Mouse (Mus musculus): ENCODE measurements around the gene Rabgef1. TPM values are rescaled to one million over a fixed set of nuclear protein-coding genes. Genes with fewer than 3 reads are reported as not detected.

Rabgef1 gene
- polyA plus RNA-seq, 1 experiment from 2014 or later = 19.7 TPM

DNA sequence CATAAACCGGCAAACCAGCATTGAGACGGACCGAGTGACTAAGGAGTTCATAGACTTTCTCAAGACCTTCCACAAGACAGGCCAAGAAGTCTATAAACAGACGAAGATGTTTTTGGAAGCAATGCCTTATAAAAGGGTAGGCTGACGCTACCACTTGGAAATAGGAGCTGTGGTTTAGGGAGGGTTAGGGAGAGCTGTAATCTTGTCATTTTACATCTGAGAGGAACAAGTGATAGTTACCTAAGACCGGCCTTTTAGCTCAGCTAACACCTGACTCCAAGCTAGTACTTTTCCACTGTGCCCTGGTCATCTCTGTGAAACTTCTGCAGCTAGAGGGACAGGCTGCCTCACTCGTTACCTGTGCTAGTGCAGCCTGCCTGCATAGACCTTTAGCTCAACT is 26.4 kb downstream of the Rabgef1 start:
- Histone ChIP-seq H3K27me3 (ENCODE audit: insufficient read depth, low read length) (no peaks in the 10 kb centered on the region), H3K9me3 (ENCODE audit: low read length) (no peaks in the 10 kb centered on the region), H3K4me2 (ENCODE audit: low read depth, low read length) (no peak overlapping the region), H3K4me3 (ENCODE audit: low read depth, low read length) (no peak overlapping the region), H3K9ac (replicated peaks) (no peak overlapping the region), H3K4me1 (ENCODE audit: insufficient read depth) (peaks cover 9% of the 10 kb centered on the region), H3K36me3 (replicated peaks; ENCODE audit: insufficient read depth, low read length) (peaks cover 57% of the 10 kb centered on the region), H3K27ac (ENCODE audit: low read depth) (no peak overlapping the region)
- no peak for DNase-seq
- TF ChIP-seq CTCF (IDR thresholded peaks at IDR 0.05; ENCODE audit: low read depth) = no peak
- no peak for TF ChIP-seq EP300 (IDR thresholded peaks at IDR 0.05; ENCODE audit: low read depth)
- no peak for ATAC-seq
- WGBS (ENCODE audit: insufficient replicate concordance) = 94% methylated on average over 7 of the region's 7 CpGs

DNA sequence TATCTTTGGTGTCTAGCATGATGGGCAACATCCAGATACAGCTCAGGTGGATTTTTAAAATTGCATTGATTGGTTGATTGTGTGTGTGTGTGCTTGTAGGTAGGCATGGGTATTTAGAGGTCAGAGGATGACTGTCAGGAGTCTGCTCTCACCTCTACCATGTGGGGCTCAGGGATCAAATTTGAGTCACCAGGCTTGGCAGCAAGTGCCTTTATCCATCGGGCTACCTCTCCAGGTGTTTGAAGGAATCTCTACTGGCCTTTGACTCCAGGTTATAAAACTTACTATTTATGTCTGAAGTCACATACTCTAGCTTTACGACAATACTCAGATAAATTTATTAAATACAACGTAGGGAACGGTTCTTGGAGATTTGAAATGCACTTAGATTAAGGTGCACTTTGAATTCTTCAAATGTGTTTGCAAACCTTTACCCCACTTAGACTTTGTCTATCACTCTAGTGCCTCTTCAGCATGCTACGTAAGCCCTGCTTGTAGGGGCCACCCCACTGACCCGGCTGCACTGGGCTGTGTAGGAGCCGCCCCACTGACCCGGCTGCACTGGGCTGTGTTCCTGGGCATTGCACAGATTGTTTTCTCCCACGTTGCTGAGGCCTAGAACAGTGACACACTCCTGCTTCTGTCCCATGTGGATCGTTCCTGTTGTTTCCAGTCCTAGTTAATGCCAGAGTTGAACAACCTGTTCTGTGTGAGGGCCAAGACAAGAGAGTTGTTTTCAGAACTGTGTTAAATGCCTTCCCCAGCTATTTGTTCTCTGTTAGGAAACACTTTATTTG is 28.8 kb downstream of the Rabgef1 start:
- Histone ChIP-seq H3K27ac (ENCODE audit: low read depth) (peak overlapping the region; percentile 86), H3K36me3 (replicated peaks; ENCODE audit: insufficient read depth, low read length) (peaks cover 44% of the 10 kb centered on the region)

DNA sequence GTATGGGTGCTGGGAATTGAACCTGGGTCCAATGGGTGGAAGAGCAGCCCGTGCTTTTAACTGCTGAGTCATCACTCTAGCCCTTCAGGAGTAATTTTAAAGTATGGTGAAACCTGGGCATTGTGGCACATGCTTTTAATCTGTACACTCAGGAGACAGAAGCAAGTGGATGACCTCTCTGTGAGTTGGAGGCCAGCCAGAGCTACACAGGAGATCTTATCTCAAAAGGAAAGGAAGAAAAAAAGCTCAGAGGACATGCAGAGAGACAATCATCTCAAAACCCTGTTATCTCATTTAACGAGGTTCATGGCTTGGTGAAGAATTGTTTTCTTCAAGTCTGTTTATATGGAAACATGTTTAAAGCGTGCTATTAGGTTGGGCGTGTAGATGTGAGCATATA is 32.4 kb downstream of the Rabgef1 start:
- no peak overlapping the region for H3K4me3 ChIP-seq (ENCODE audit: low read depth, low read length)
- TF ChIP-seq CTCF (IDR thresholded peaks at IDR 0.05; ENCODE audit: low read depth) (no peak), EP300 (IDR thresholded peaks at IDR 0.05; ENCODE audit: low read depth) (no peak)
- no peak overlapping the region for H3K4me2 ChIP-seq (ENCODE audit: low read depth, low read length)
- H3K36me3 ChIP-seq (replicated peaks; ENCODE audit: insufficient read depth, low read length) = peaks cover 35% of the 10 kb centered on the region
- no peaks in the 10 kb centered on the region for H3K9me3 ChIP-seq (ENCODE audit: low read length)
- H3K27ac ChIP-seq (ENCODE audit: low read depth) = peak overlapping the region; percentile 84
- WGBS (ENCODE audit: insufficient replicate concordance) = 64% methylated on average over 4 of the region's 4 CpGs
- DNase-seq = no peak
- H3K9ac ChIP-seq (replicated peaks) = no peak overlapping the region
- ATAC-seq = no peak
- H3K4me1 ChIP-seq (ENCODE audit: insufficient read depth) = peaks cover 11% of the 10 kb centered on the region
- no peaks in the 10 kb centered on the region for H3K27me3 ChIP-seq (ENCODE audit: insufficient read depth, low read length)

More for the DNA sequence above, 28.8 kb downstream of the Rabgef1 start:
- Histone ChIP-seq H3K9ac (replicated peaks) (no peak overlapping the region), H3K27me3 (ENCODE audit: insufficient read depth, low read length) (no peaks in the 10 kb centered on the region), H3K4me1 (ENCODE audit: insufficient read depth) (peaks cover 15% of the 10 kb centered on the region), H3K4me3 (ENCODE audit: low read depth, low read length) (no peak overlapping the region), H3K9me3 (ENCODE audit: low read length) (no peaks in the 10 kb centered on the region), H3K4me2 (ENCODE audit: low read depth, low read length) (no peak overlapping the region)
- 79% methylated on average over 10 of the region's 10 CpGs for WGBS (ENCODE audit: insufficient replicate concordance)
- TF ChIP-seq EP300 (IDR thresholded peaks at IDR 0.05; ENCODE audit: low read depth) = peak; percentile 59
- no peak for TF ChIP-seq CTCF (IDR thresholded peaks at IDR 0.05; ENCODE audit: low read depth)
- ATAC-seq (peak; percentile 97), DNase-seq (peak; percentile 72)

DNA sequence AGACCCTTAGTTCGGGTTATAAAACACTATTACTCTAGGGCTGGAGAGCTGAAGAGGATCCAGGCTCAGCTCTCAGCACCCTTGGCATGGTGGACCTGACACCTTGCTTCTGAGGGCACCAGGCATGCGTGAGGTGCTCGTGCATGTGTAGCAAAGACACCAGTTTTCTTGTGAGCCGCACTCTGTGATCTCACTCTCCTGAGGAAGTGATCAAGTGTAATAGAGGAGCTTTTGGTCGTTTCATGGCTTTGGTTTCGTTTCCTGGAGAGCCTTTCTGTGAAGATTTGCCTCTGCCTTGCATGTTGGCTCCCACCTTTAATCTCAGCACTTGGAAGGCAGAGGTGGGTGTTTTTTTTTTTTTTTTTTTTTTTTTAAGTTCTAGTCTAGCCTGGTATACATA is 33.0 kb downstream of the Rabgef1 start:
- Histone ChIP-seq H3K27ac (ENCODE audit: low read depth) (peak overlapping the region; percentile 84), H3K9me3 (ENCODE audit: low read length) (no peaks in the 10 kb centered on the region), H3K4me1 (ENCODE audit: insufficient read depth) (peaks cover 11% of the 10 kb centered on the region), H3K36me3 (replicated peaks; ENCODE audit: insufficient read depth, low read length) (peaks cover 36% of the 10 kb centered on the region), H3K27me3 (ENCODE audit: insufficient read depth, low read length) (no peaks in the 10 kb centered on the region), H3K9ac (replicated peaks) (no peak overlapping the region), H3K4me3 (ENCODE audit: low read depth, low read length) (no peak overlapping the region), H3K4me2 (ENCODE audit: low read depth, low read length) (no peak overlapping the region)
- TF ChIP-seq EP300 (IDR thresholded peaks at IDR 0.05; ENCODE audit: low read depth) (no peak), CTCF (IDR thresholded peaks at IDR 0.05; ENCODE audit: low read depth) (no peak)
- DNase-seq (no peak), ATAC-seq (no peak)
- 78% methylated on average over 6 of the region's 6 CpGs for WGBS (ENCODE audit: insufficient replicate concordance)

DNA sequence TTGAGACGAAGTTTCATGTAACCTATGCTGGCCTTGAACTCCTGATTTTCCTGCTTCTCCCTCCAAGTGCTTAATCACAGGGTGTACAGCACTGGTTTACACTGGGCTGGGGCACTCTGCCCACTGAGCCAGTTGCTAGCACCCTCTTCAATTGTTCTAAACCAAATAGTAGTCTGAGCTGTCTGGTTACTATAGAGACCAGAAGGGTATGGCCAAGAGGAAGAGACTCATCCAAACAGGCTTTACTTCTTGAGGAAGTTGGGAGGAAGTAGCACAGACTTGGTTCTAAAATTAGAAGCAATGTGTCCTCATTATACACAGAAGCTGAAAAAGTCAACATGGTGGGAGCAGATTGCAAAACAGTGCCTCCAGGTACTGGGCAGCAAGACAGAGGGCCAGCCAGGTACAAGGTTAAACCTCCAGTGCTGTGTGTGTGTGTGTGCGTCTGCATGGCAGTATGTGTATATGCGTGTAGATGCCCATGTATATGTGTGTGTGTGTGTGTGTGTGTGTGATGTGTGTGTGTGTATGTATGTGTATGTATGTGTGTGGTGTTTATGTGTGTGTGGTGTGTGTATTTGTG is 33.9 kb downstream of the Rabgef1 start:
- Histone ChIP-seq H3K36me3 (replicated peaks; ENCODE audit: insufficient read depth, low read length) (peaks cover 38% of the 10 kb centered on the region), H3K9ac (replicated peaks) (no peak overlapping the region), H3K27ac (ENCODE audit: low read depth) (peak overlapping the region; percentile 84), H3K4me1 (ENCODE audit: insufficient read depth) (peaks cover 11% of the 10 kb centered on the region), H3K27me3 (ENCODE audit: insufficient read depth, low read length) (no peaks in the 10 kb centered on the region), H3K4me3 (ENCODE audit: low read depth, low read length) (no peak overlapping the region), H3K4me2 (ENCODE audit: low read depth, low read length) (no peak overlapping the region), H3K9me3 (ENCODE audit: low read length) (no peaks in the 10 kb centered on the region)
- WGBS (ENCODE audit: insufficient replicate concordance) = 57% methylated on average over 3 of the region's 3 CpGs
- TF ChIP-seq CTCF (IDR thresholded peaks at IDR 0.05; ENCODE audit: low read depth) (no peak), EP300 (IDR thresholded peaks at IDR 0.05; ENCODE audit: low read depth) (peak; percentile 49; the same call in 1 of the 2 replicates)
- peak; percentile 68 for ATAC-seq
- peak; percentile 51 for DNase-seq

GRCm38 (mm10) chr5:130207299-130207698 is 35.7 kb downstream of the Rabgef1 start:
- peaks cover 51% of the 10 kb centered on the region for H3K36me3 ChIP-seq (replicated peaks; ENCODE audit: insufficient read depth, low read length)
- H3K9ac ChIP-seq (replicated peaks) = no peak overlapping the region
- no peak for DNase-seq
- no peak overlapping the region for H3K27ac ChIP-seq (ENCODE audit: low read depth)
- H3K4me3 ChIP-seq (ENCODE audit: low read depth, low read length) = no peak overlapping the region
- no peak overlapping the region for H3K4me2 ChIP-seq (ENCODE audit: low read depth, low read length)
- WGBS (ENCODE audit: insufficient replicate concordance) = 97% methylated on average over 4 of the region's 4 CpGs
- H3K27me3 ChIP-seq (ENCODE audit: insufficient read depth, low read length) = no peaks in the 10 kb centered on the region
- ATAC-seq = no peak
- peaks cover 11% of the 10 kb centered on the region for H3K4me1 ChIP-seq (ENCODE audit: insufficient read depth)
- no peaks in the 10 kb centered on the region for H3K9me3 ChIP-seq (ENCODE audit: low read length)
- TF ChIP-seq CTCF (IDR thresholded peaks at IDR 0.05; ENCODE audit: low read depth) = no peak
- no peak for TF ChIP-seq EP300 (IDR thresholded peaks at IDR 0.05; ENCODE audit: low read depth)

Data from liver, postnatal 0 days (tissue).